Mouse (Mus musculus) stomach, postnatal 0 days (tissue): ENCODE results near the gene Psen2.
A peak's percentile ranks its signal among the peaks of the same experiment; 100 is the strongest.

Experiments used
- CTCF ChIP-seq: IDR thresholded peaks from 2 replicates; pipeline ENCODE4 v1.5.1; 2016; ENCODE audit warnings: antibody characterized with exemption, low read depth, mild to moderate bottlenecking, moderate library complexity
- EP300 ChIP-seq: optimal IDR thresholded peaks from 2 replicates; pipeline ENCODE3; 2016; ENCODE audit warnings: antibody characterized with exemption

DNA sequence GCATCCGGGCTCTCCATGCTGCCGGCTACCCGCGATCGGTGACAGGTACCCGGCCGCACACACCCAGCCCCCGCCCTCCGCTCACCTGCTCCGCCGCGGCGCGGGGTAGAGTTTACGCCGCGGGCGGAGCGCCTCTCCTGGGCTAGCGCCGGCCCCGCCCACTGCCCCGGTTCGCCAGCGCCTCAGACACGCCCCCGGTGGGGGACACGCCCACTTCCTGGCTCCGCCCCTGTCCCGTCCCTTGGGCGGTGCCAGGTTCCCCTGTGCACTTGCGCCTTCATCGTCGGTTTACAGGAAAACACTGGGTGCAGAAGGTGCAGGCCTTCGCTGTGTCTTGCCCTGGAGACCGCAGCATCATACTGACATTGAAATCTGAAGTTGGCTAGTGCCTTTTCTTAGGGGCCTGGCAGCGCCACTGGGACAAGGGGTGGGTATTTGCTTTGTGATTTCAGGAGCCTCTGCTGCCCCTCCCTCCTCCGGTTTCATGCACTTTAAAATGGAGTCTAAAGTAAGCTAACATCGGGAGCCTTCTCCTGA is 7.0 kb downstream of the Psen2 start:
- TF ChIP-seq CTCF, result no peak
- peak; percentile 27 for TF ChIP-seq EP300
